Mouse (Mus musculus) lung, embryonic 15.5 days (tissue): Measurements from ENCODE around the gene Apba1. TPM values are rescaled to one million over a fixed set of nuclear protein-coding genes. Genes with fewer than 3 reads are reported as not detected.

Source experiments
- ATAC-seq: fragments of 200-750 bp; cut with Nextera tagmentation; 2 replicates; pipeline ENCODE4 v1.8.0; 2017; ENCODE audit warnings: moderate number of reproducible peaks, borderline replicate concordance; ENCODE audit not compliant: low FRiP score, low TSS enrichment; ENCODE audit errors: extremely low read depth
- H3K27ac ChIP-seq: fragments of 300-500 bp; sonication (generic); 2 replicates; pipeline ENCODE4 v1.5.1; 2015; ENCODE audit warnings: moderate library complexity, mild to moderate bottlenecking, inconsistent platforms
- H3K27me3 ChIP-seq: fragments of 300-500 bp; sonication (generic); 2 replicates; pipeline ENCODE4 v1.6.1; 2015; ENCODE audit warnings: inconsistent platforms
- H3K36me3 ChIP-seq: fragments of 300-500 bp; sonication (generic); 2 replicates; pipeline ENCODE4 v1.6.1; 2015; ENCODE audit warnings: inconsistent platforms
- H3K4me1 ChIP-seq: fragments of 300-500 bp; sonication (generic); 2 replicates; pipeline ENCODE4 v1.6.1; 2015; ENCODE audit warnings: inconsistent platforms
- H3K4me2 ChIP-seq: fragments of 300-500 bp; sonication (generic); 2 replicates; pipeline ENCODE4 v1.6.1; 2015; ENCODE audit warnings: inconsistent platforms, mild to moderate bottlenecking, moderate library complexity
- H3K4me3 ChIP-seq: fragments of 300-500 bp; sonication (generic); 2 replicates; pipeline ENCODE4 v1.5.1; 2015; ENCODE audit warnings: mild to moderate bottlenecking, inconsistent platforms
- H3K9ac ChIP-seq: fragments of 300-500 bp; sonication (generic); 2 replicates; pipeline ENCODE4 v1.6.1; 2015; ENCODE audit warnings: inconsistent platforms
- H3K9me3 ChIP-seq: fragments of 300-500 bp; sonication (generic); 2 replicates; pipeline ENCODE4 v1.6.1; 2016; ENCODE audit warnings: inconsistent platforms
- WGBS: fragments of 180-500 bp; shearing (Covaris S2); methylation state at CpG from one replicate; pipeline ENCODE4 v1.1.7; 2015; 5-methylcytosine and 5-hydroxymethylcytosine counted together
- polyA plus RNA-seq: library from polyadenylated mRNA; unstranded; fragments of >200 nt; fragmentation: Nextera tagmentation; extraction: Ambion mirVana; gene quantifications from 2 replicates; pipeline ENCODE4 v1.2.1, GENCODE M21; 2015

Apba1 gene
- polyA plus RNA-seq, 1 experiment from 2014 or later: 0.37 TPM

DNA sequence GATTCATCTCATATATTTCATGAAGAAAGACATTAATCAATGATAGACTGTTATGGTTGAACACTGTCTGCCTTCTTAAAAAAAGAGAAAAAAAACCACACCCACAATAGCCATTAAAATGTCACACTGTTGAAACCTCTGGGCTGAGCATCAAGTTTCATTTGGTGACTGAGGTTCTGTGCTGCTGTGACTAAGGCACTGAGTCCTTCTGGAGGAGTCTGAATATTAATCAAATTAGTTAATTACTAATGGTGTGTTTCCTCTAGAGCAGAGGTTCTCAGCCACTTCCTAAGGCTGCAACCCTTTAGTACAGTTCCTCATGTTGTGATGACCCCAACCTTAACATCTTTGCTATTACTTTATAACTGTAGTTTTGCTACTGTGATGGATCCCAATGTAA, 20.4 kb downstream of the Apba1 start:
- no peaks in the 10 kb centered on the region for H3K36me3 ChIP-seq
- no peak overlapping the region for H3K4me3 ChIP-seq
- no peaks in the 10 kb centered on the region for H3K27me3 ChIP-seq
- no peak overlapping the region for H3K9ac ChIP-seq
- peaks cover 10% of the 10 kb centered on the region for H3K4me1 ChIP-seq
- H3K27ac ChIP-seq: no peak overlapping the region
- H3K4me2 ChIP-seq: no peak overlapping the region
- ATAC-seq: no peak
- H3K9me3 ChIP-seq: no peaks in the 10 kb centered on the region

DNA sequence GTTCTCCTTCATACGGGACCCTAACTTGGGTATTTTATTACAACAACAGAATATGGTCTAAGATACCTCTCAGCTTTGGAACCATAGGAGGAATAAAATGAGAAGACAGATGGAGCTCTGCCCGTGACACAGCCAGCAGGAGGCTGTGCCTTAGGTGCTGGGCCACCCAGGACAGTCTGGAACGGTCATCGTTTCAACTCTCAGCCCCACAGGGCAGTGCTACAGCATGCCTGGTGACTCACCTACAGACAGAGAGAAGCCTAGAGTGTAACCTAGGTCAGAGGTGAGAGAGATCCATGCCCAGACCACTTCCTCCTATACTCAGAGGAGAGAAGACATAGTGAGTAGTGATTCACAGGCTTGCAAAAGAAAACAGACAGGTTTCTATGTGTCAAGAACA, 21.4 kb downstream of the Apba1 start:
- Histone ChIP-seq H3K9me3 (no peaks in the 10 kb centered on the region), H3K4me3 (no peak overlapping the region), H3K4me2 (no peak overlapping the region), H3K27me3 (no peaks in the 10 kb centered on the region), H3K27ac (no peak overlapping the region), H3K9ac (no peak overlapping the region), H3K4me1 (peaks cover 10% of the 10 kb centered on the region), H3K36me3 (no peaks in the 10 kb centered on the region)
- WGBS: 77% methylated on average over 4 of the region's 4 CpGs
- ATAC-seq: no peak

GRCm38 (mm10) chr19:23781968-23782367, 23.3 kb downstream of the Apba1 start:
- no peak overlapping the region for H3K9ac ChIP-seq
- peaks cover 10% of the 10 kb centered on the region for H3K4me1 ChIP-seq
- no peak overlapping the region for H3K4me3 ChIP-seq
- H3K27me3 ChIP-seq: no peaks in the 10 kb centered on the region
- H3K4me2 ChIP-seq: peak overlapping the region; percentile 35
- no peaks in the 10 kb centered on the region for H3K36me3 ChIP-seq
- H3K27ac ChIP-seq: no peak overlapping the region
- no peaks in the 10 kb centered on the region for H3K9me3 ChIP-seq
- peak; percentile 78; the same call in 1 of the 2 replicates for ATAC-seq
- WGBS: 6% methylated on average over 9 of the region's 9 CpGs

DNA sequence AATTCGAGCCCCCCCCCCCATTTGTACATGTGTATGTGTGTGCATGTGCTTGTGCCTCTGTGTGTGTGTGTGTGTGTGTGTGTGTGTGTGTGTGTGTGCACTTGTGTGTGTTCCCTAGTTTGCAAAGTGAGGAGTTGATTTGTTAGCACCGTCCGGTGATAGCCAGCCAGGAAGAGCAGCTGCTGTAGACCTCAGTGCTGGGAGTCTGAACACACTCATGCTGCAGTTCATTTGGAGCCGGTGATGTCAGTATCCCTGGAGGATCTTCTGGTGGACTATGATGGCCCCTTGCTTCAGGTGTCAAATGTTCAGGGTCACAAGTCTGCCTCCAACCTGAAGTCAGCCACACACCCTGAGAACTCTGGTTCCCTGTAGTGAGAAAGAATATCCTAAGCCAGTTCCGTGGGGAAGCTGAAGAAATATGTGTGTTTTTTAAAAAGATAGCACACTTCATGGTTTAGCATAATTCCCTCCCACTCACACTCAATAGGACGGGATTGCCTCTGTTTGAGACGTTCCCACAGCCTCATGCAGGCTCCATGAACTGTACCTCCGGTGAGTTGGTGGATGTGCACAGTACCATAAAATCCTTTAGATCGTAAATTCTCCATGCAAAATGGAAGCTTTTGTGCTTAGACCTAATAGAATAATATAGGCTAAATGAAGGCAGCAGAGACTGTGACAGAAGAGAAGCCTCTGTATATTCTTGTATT, 29.9 kb downstream of the Apba1 start:
- Histone ChIP-seq H3K9ac (no peak overlapping the region), H3K4me3 (no peak overlapping the region), H3K4me2 (no peak overlapping the region), H3K27me3 (no peaks in the 10 kb centered on the region), H3K27ac (no peak overlapping the region), H3K9me3 (no peaks in the 10 kb centered on the region), H3K4me1 (no peaks in the 10 kb centered on the region), H3K36me3 (no peaks in the 10 kb centered on the region)
- no peak for ATAC-seq
- 72% methylated on average over 9 of the region's 9 CpGs for WGBS

- Histone ChIP-seq H3K9ac (no peak overlapping the region), H3K4me1 (no peaks in the 10 kb centered on the region), H3K9me3 (no peaks in the 10 kb centered on the region), H3K27me3 (no peaks in the 10 kb centered on the region), H3K27ac (no peak overlapping the region), H3K4me3 (no peak overlapping the region), H3K36me3 (no peaks in the 10 kb centered on the region), H3K4me2 (no peak overlapping the region)
- WGBS: 38% methylated on average over 6 of the region's 6 CpGs
- ATAC-seq: no peak
Measured at GRCm38 (mm10) chr19:23791704-23792103, 33.0 kb downstream of the Apba1 start.

GRCm38 (mm10) chr19:23792559-23792958, 33.9 kb downstream of the Apba1 start:
- no peaks in the 10 kb centered on the region for H3K27me3 ChIP-seq
- WGBS: 77% methylated on average over 6 of the region's 6 CpGs
- H3K36me3 ChIP-seq: no peaks in the 10 kb centered on the region
- no peak overlapping the region for H3K4me2 ChIP-seq
- no peaks in the 10 kb centered on the region for H3K9me3 ChIP-seq
- H3K9ac ChIP-seq: no peak overlapping the region
- no peak overlapping the region for H3K4me3 ChIP-seq
- no peaks in the 10 kb centered on the region for H3K4me1 ChIP-seq
- H3K27ac ChIP-seq: no peak overlapping the region
- no peak for ATAC-seq

GRCm38 (mm10) chr19:23794491-23794890, 35.8 kb downstream of the Apba1 start:
- no peaks in the 10 kb centered on the region for H3K27me3 ChIP-seq
- no peaks in the 10 kb centered on the region for H3K9me3 ChIP-seq
- H3K9ac ChIP-seq: no peak overlapping the region
- no peaks in the 10 kb centered on the region for H3K4me1 ChIP-seq
- H3K27ac ChIP-seq: no peak overlapping the region
- H3K4me2 ChIP-seq: no peak overlapping the region
- H3K36me3 ChIP-seq: no peaks in the 10 kb centered on the region
- H3K4me3 ChIP-seq: no peak overlapping the region
- 61% methylated on average over 3 of the region's 3 CpGs for WGBS
- no peak for ATAC-seq

- H3K4me3 ChIP-seq: no peak overlapping the region
- H3K36me3 ChIP-seq: no peaks in the 10 kb centered on the region
- H3K27me3 ChIP-seq: no peaks in the 10 kb centered on the region
- 81% methylated on average over 4 of the region's 4 CpGs for WGBS
- H3K27ac ChIP-seq: no peak overlapping the region
- no peak for ATAC-seq
- H3K4me2 ChIP-seq: no peak overlapping the region
- H3K9me3 ChIP-seq: no peaks in the 10 kb centered on the region
- H3K4me1 ChIP-seq: no peaks in the 10 kb centered on the region
- no peak overlapping the region for H3K9ac ChIP-seq
Measured at GRCm38 (mm10) chr19:23795156-23795555, 36.5 kb downstream of the Apba1 start.

DNA sequence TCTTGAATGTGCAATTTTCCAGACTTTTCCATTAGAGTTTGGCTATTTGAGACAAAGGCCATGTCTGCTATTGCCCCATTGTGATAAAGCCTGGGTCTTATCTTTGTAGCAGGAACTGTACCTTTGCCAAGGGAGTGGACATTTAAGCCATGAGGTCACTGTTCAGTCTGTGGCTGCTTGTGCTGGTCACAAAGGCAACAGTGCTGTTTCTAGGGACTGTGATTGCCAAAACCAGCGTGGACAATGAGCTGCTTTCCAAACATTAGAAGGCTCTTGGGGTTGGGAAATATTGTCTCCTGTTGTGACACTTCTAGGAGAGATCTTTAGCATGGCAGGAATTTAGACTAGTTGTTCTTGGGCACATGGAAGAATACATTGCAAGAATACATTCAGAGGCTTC, 42.5 kb downstream of the Apba1 start:
- H3K4me2 ChIP-seq: no peak overlapping the region
- H3K36me3 ChIP-seq: no peaks in the 10 kb centered on the region
- 49% methylated on average over 1 of the region's 1 CpGs for WGBS
- H3K4me1 ChIP-seq: no peaks in the 10 kb centered on the region
- ATAC-seq: no peak
- H3K27ac ChIP-seq: no peak overlapping the region
- H3K9me3 ChIP-seq: no peaks in the 10 kb centered on the region
- H3K27me3 ChIP-seq: no peaks in the 10 kb centered on the region
- no peak overlapping the region for H3K9ac ChIP-seq
- H3K4me3 ChIP-seq: no peak overlapping the region

GRCm38 (mm10) chr19:23803221-23803870, 44.7 kb downstream of the Apba1 start:
- Histone ChIP-seq H3K27ac (no peak overlapping the region), H3K27me3 (no peaks in the 10 kb centered on the region), H3K36me3 (no peaks in the 10 kb centered on the region), H3K9me3 (no peaks in the 10 kb centered on the region), H3K9ac (no peak overlapping the region), H3K4me3 (no peak overlapping the region), H3K4me2 (no peak overlapping the region), H3K4me1 (no peaks in the 10 kb centered on the region)
- ATAC-seq: no peak
- 72% methylated on average over 4 of the region's 4 CpGs for WGBS

DNA sequence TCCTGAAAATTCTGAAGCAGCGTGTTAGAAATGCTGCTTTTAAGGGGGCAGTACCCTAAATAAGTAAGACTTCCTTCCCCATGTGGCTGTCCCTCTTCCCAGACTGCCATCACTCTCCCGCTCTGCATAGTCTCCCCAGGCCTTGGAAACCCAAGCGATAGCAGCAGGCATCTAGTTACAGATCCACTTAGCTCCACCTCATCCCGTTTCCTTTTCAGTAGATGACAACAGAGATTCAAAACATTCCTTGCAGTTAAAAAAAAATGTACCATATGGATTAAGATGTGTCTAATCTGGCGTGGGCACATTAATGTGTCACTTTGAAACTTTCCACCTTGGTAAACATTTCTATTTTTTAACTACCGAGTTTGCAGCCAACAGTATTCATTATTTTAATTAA, 48.1 kb downstream of the Apba1 start:
- H3K27ac ChIP-seq: no peak overlapping the region
- no peak for ATAC-seq
- no peak overlapping the region for H3K4me3 ChIP-seq
- H3K9ac ChIP-seq: no peak overlapping the region
- WGBS: 46% methylated on average over 6 of the region's 6 CpGs
- no peaks in the 10 kb centered on the region for H3K27me3 ChIP-seq
- H3K9me3 ChIP-seq: no peaks in the 10 kb centered on the region
- no peaks in the 10 kb centered on the region for H3K36me3 ChIP-seq
- H3K4me2 ChIP-seq: no peak overlapping the region
- no peaks in the 10 kb centered on the region for H3K4me1 ChIP-seq

- no peaks in the 10 kb centered on the region for H3K27me3 ChIP-seq
- no peak overlapping the region for H3K27ac ChIP-seq
- no peak for ATAC-seq
- no peaks in the 10 kb centered on the region for H3K9me3 ChIP-seq
- no peak overlapping the region for H3K4me3 ChIP-seq
- WGBS: 55% methylated on average over 8 of the region's 8 CpGs
- H3K36me3 ChIP-seq: no peaks in the 10 kb centered on the region
- no peak overlapping the region for H3K4me2 ChIP-seq
- no peaks in the 10 kb centered on the region for H3K4me1 ChIP-seq
- no peak overlapping the region for H3K9ac ChIP-seq
Measured at GRCm38 (mm10) chr19:23807371-23807770, 48.7 kb downstream of the Apba1 start.
